Mouse (Mus musculus) hindbrain, postnatal 0 days (tissue): Measurements from ENCODE around the gene Tsnax. TPM values are rescaled to one million over a fixed set of nuclear protein-coding genes. Genes with fewer than 3 reads are reported as not detected.

Experiments used
- ATAC-seq: fragments of 200-750 bp; cut with Nextera tagmentation; 2 replicates; pipeline ENCODE4 v1.8.0; 2017; ENCODE audit warnings: mild to moderate bottlenecking, moderate TSS enrichment, moderate library complexity
- DNase-seq: peaks from one replicate; pipeline ENCODE4 v3.0.0-alpha.2; 2015; ENCODE audit warnings: low spot score
- H3K27ac ChIP-seq: fragments of 300-500 bp; sonication (generic); 2 replicates; pipeline ENCODE4 v1.5.1; 2014; ENCODE audit warnings: mild to moderate bottlenecking
- H3K27me3 ChIP-seq: fragments of 300-500 bp; sonication (generic); 2 replicates; pipeline ENCODE4 v1.6.1; 2014; ENCODE audit warnings: low read length, mixed read lengths; ENCODE audit not compliant: insufficient read depth
- H3K36me3 ChIP-seq: fragments of 300-500 bp; sonication (generic); 2 replicates; pipeline ENCODE4 v1.6.1; 2014; ENCODE audit warnings: low read length, mixed read lengths; ENCODE audit not compliant: insufficient read depth
- H3K4me1 ChIP-seq: fragments of 300-500 bp; sonication (generic); 2 replicates; pipeline ENCODE4 v1.6.1; 2014; ENCODE audit warnings: antibody characterized with exemption, low read length, mixed read lengths; ENCODE audit not compliant: insufficient read depth
- H3K4me2 ChIP-seq: fragments of 300-500 bp; sonication (generic); 2 replicates; pipeline ENCODE4 v1.6.1; 2014; ENCODE audit warnings: low read depth, mild to moderate bottlenecking, low read length, moderate library complexity, mixed read lengths
- H3K4me3 ChIP-seq: fragments of 300-500 bp; sonication (generic); 2 replicates; pipeline ENCODE4 v1.5.1; 2014; ENCODE audit warnings: low read length
- H3K9ac ChIP-seq: fragments of 300-500 bp; sonication (generic); replicated peaks from 2 replicates; pipeline ENCODE4 v1.6.1; 2014; ENCODE audit warnings: mild to moderate bottlenecking, low read length, moderate library complexity, mixed read lengths
- H3K9me3 ChIP-seq: fragments of 300-500 bp; sonication (generic); 2 replicates; pipeline ENCODE4 v1.6.1; 2016; ENCODE audit warnings: low read length, mixed read lengths
- CTCF ChIP-seq: IDR thresholded peaks from 2 replicates; pipeline ENCODE4 v1.5.1; 2016; ENCODE audit warnings: antibody characterized with exemption, control low read depth, low read depth
- WGBS: fragments of 180-500 bp; shearing (Covaris S2); extraction: QIAGEN DNeasy Blood & Tissue Kit; methylation state at CpG from one replicate; pipeline ENCODE4 v1.1.7; 2014; 5-methylcytosine and 5-hydroxymethylcytosine counted together
- polyA plus RNA-seq: library from polyadenylated mRNA; unstranded; fragments of >200 nt; fragmentation: Nextera tagmentation; extraction: Ambion mirVana; gene quantifications from 2 replicates; pipeline ENCODE4 v1.2.1, GENCODE M21; 2015
- total RNA-seq: library from RNA; depleted of rRNA; stranded (reverse); fragments of >200 nt; gene quantifications from 2 replicates; pipeline ENCODE4 v1.2.3, GENCODE M21; 2014; rRNA removed

The Tsnax gene
- total RNA-seq (81.1 and 89.5 TPM in 2 replicates), polyA plus RNA-seq (176 and 177 TPM in 2 replicates)

DNA sequence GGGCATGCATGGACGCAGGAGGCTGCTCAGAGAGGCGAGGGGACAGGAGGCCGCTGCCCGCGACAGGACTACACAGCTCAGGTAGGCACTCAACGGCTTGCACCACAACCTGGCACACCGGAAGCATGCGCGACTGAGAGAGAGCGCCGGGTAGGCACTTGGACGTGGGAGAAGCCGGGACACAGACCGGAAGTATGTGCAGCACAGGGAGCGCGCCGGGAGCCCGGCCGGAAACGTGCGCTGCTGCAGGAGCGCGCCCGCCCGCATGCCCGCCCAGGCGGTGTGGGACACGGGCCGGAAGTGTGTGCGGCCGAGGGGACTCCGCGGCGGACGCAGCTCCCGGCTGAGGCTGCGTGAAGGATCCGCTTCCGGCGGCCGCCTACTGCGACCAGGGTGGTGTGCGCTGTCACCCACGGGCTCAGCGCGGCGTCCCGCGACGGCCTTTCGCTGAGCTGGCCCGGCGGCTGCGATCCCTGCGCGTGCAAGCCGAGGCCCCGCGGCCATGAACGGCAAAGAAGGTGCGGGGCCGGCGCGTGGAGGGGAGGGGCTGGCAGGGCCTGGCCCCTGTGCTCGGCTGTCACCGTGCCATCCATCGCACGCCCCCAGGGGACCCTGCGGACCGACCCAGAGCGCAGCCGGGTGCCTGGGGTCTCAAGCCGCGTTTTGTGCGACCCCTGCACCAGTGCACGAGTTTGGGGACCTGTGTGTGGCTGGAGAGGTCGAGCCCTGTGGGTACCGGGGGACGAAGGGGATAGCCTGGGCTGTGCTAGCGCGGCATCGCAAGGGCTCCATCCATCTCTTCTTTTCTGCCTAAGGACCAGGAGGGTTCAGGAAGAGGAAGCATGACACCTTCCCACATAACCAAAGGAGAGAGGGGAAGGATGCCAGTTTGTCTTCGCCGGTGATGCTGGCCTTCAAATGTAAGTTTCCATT, at the start of gene Tsnax:
Gene Tsnax, plus strand, starts transcription at position 303 of the 933 bp plus-strand sequence.
- no peaks in the 10 kb centered on the region for H3K9me3 ChIP-seq
- 2% methylated on average over 84 of the region's 84 CpGs for WGBS
- peak; percentile 100 for ATAC-seq
- DNase-seq: peak; percentile 97
- peak within 1 kb of the TSS; percentile 81 for H3K4me3 ChIP-seq
- peak within 1 kb of the TSS; percentile 79 for H3K9ac ChIP-seq
- H3K27ac ChIP-seq: peak within 1 kb of the TSS; percentile 83
- H3K4me1 ChIP-seq: no peaks in the 10 kb centered on the region; the same call in 1 of the 2 replicates
- peak within 1 kb of the TSS; percentile 79 for H3K4me2 ChIP-seq
- no peak for TF ChIP-seq CTCF
- peaks cover 13% of the 10 kb centered on the region; the same call in 1 of the 2 replicates for H3K36me3 ChIP-seq
- no peaks in the 10 kb centered on the region for H3K27me3 ChIP-seq

DNA sequence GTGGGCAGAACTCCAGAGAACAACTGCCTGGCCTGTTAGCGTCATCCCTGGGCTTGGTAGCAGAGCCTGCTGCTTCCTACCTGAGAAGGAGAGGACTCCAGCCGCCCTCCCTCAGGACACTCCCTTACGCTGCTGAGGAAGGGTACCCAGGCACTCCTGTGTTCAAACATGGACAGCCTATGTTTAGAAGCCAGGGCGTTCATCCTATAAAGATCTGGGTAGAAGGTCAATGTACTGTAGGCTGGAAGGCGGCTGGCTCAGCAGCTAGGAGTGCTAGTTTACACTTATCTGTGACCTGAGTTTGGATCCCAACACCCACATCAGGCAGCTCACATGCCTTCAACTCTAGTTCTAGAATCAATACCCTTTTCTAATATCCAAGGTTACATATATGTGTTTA, 49.6 kb upstream of the Tsnax start:
- no peak for TF ChIP-seq CTCF
- Histone ChIP-seq H3K4me2 (no peak overlapping the region), H3K4me1 (no peaks in the 10 kb centered on the region), H3K27ac (no peak overlapping the region), H3K27me3 (no peaks in the 10 kb centered on the region), H3K9ac (no peak overlapping the region), H3K9me3 (no peaks in the 10 kb centered on the region), H3K36me3 (no peaks in the 10 kb centered on the region), H3K4me3 (no peak overlapping the region)
- DNase-seq (no peak), ATAC-seq (no peak)
- WGBS: 93% methylated on average over 5 of the region's 5 CpGs

GRCm38 (mm10) chr8:124964966-124965365, 47.8 kb upstream of the Tsnax start:
- Histone ChIP-seq H3K36me3 (no peaks in the 10 kb centered on the region), H3K27me3 (no peaks in the 10 kb centered on the region), H3K4me3 (no peak overlapping the region), H3K4me1 (no peaks in the 10 kb centered on the region), H3K4me2 (no peak overlapping the region), H3K27ac (no peak overlapping the region), H3K9ac (no peak overlapping the region), H3K9me3 (no peaks in the 10 kb centered on the region)
- DNase-seq (no peak), ATAC-seq (no peak)
- WGBS: 93% methylated on average over 8 of the region's 8 CpGs
- TF ChIP-seq CTCF: no peak

DNA sequence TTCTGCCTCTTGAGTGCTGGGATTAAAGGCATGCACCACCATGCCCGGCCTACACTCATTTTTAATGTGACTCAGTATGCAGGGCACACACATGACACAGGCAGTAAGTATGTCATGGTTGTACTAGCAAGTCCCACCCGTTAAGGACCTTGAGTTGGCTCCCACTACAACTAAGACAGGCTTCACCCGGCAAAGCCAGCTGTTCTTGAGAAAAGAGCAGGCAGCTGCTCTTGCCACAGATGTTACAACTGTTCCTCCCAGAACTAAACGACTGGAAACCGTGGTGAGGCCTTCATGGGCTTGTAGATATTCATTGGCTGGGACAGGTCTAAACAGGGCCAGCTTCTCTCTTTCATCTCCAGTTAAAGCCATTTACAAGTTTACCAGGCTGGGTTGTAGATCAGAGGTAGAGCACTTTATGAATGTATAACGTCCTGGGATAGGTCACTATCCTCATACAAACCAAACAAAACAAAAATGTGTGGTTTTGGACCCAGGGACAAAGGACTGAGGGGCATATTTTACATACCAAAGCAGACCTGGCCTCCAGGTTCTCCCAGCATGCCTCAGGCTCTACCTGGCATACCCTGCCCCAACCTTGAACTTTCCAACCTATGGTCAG, 42.4 kb upstream of the Tsnax start:
- Histone ChIP-seq H3K4me3 (no peak overlapping the region), H3K4me1 (no peaks in the 10 kb centered on the region), H3K4me2 (no peak overlapping the region), H3K9ac (no peak overlapping the region), H3K9me3 (no peaks in the 10 kb centered on the region), H3K27me3 (no peaks in the 10 kb centered on the region), H3K36me3 (no peaks in the 10 kb centered on the region), H3K27ac (no peak overlapping the region)
- DNase-seq (no peak), ATAC-seq (no peak)
- no peak for TF ChIP-seq CTCF
- WGBS: 82% methylated on average over 6 of the region's 6 CpGs

- 73% methylated on average over 8 of the region's 8 CpGs for WGBS
- H3K9me3 ChIP-seq: no peaks in the 10 kb centered on the region
- H3K4me3 ChIP-seq: no peak overlapping the region
- H3K9ac ChIP-seq: no peak overlapping the region
- no peak for TF ChIP-seq CTCF
- no peaks in the 10 kb centered on the region for H3K36me3 ChIP-seq
- ATAC-seq (no peak), DNase-seq (no peak)
- H3K4me1 ChIP-seq: no peaks in the 10 kb centered on the region
- no peak overlapping the region for H3K27ac ChIP-seq
- no peak overlapping the region for H3K4me2 ChIP-seq
- H3K27me3 ChIP-seq: no peaks in the 10 kb centered on the region
Observed at GRCm38 (mm10) chr8:124973221-124973620, 39.6 kb upstream of the Tsnax start.

- Histone ChIP-seq H3K36me3 (no peaks in the 10 kb centered on the region), H3K27ac (no peak overlapping the region), H3K9me3 (no peaks in the 10 kb centered on the region), H3K27me3 (no peaks in the 10 kb centered on the region), H3K4me3 (no peak overlapping the region), H3K9ac (no peak overlapping the region), H3K4me1 (no peaks in the 10 kb centered on the region), H3K4me2 (no peak overlapping the region)
- WGBS: 88% methylated on average over 4 of the region's 4 CpGs
- DNase-seq: no peak
- no peak for ATAC-seq
- no peak for TF ChIP-seq CTCF
Observed at GRCm38 (mm10) chr8:124974254-124974653, 38.5 kb upstream of the Tsnax start.
